Mouse (Mus musculus): Measurements from ENCODE around the gene F2r.

- TF ChIP-seq CTCF (IDR thresholded peaks at IDR 0.05; ENCODE audit: low read depth, low read length) (no peak), GATA1 (IDR thresholded peaks at IDR 0.05; ENCODE audit: borderline replicate concordance, low read length) (no peak)
These were observed 50.0 kb downstream of the F2r start for GRCm38 (mm10) chr13:95568336-95568735.
